Mouse (Mus musculus): ENCODE measurements at regions not wholly inside any gene's neighbourhood (a gene's known extent, or its start where the extent isn't known, plus 50 kb on each side); places are given as distances from the start of the nearest gene placed in this dataset.

GRCm38 (mm10) chr10:98146998-98147863, 420.7 kb upstream of the C030005K15Rik start:
- TF ChIP-seq CTCF (IDR thresholded peaks at IDR 0.05; ENCODE audit: low read depth) (no peak), EP300 (optimal IDR thresholded peaks at IDR 0.05) (no peak)
